Mouse (Mus musculus): ENCODE data around the gene 6430628N08Rik.

GRCm38 (mm10) chr4:115850111-115850510 lies 40.4 kb upstream of the 6430628N08Rik start:
- no peak for TF ChIP-seq CEBPB (IDR thresholded peaks at IDR 0.05; ENCODE audit: low read depth)
- TF ChIP-seq CTCF (IDR thresholded peaks at IDR 0.05; ENCODE audit: control insufficient read depth, insufficient read depth, insufficient read length): no peak
- no peak for TF ChIP-seq USF1 (IDR thresholded peaks at IDR 0.05; ENCODE audit: low read depth)
- TF ChIP-seq MYOD1 (IDR thresholded peaks at IDR 0.05; ENCODE audit: control insufficient read depth, insufficient read length, low read depth): no peak
- TF ChIP-seq FOSL1 (IDR thresholded peaks at IDR 0.05; ENCODE audit: insufficient read depth, low read length, poor library complexity, severe bottlenecking): no peak
- TF ChIP-seq MAX (IDR thresholded peaks at IDR 0.05): no peak
- no peak for TF ChIP-seq MYOG (IDR thresholded peaks at IDR 0.05; ENCODE audit: control insufficient read depth, extremely low read depth, insufficient read length)

Data from C2C12 (cell line).